Mouse (Mus musculus) limb, embryonic 12.5 days (tissue): ENCODE measurements around the gene Preb. TPM values are rescaled to one million over a fixed set of nuclear protein-coding genes. Genes with fewer than 3 reads are reported as not detected.

Experiments
- ATAC-seq: fragments of 200-750 bp; cut with Nextera tagmentation; 2 replicates; pipeline ENCODE4 v1.8.0; 2017; ENCODE audit warnings: low read depth, moderate TSS enrichment; ENCODE audit not compliant: insufficient number of reproducible peaks, insufficient read depth, low FRiP score, low TSS enrichment
- H3K27ac ChIP-seq: fragments of 300-500 bp; sonication (generic); 2 replicates; pipeline ENCODE4 v1.5.1; 2016; ENCODE audit warnings: mild to moderate bottlenecking, moderate library complexity
- H3K27me3 ChIP-seq: fragments of 300-500 bp; sonication (generic); 2 replicates; pipeline ENCODE4 v1.6.1; 2016; ENCODE audit warnings: mild to moderate bottlenecking, moderate library complexity
- H3K36me3 ChIP-seq: fragments of 300-500 bp; sonication (generic); 2 replicates; pipeline ENCODE4 v1.6.1; 2016; ENCODE audit warnings: mild to moderate bottlenecking, moderate library complexity
- H3K4me1 ChIP-seq: fragments of 300-500 bp; sonication (generic); replicated peaks from 2 replicates; pipeline ENCODE4 v1.6.1; 2016
- H3K4me2 ChIP-seq: fragments of 300-500 bp; sonication (generic); 2 replicates; pipeline ENCODE4 v1.6.1; 2016; ENCODE audit warnings: mild to moderate bottlenecking, moderate library complexity
- H3K4me3 ChIP-seq: fragments of 300-500 bp; sonication (generic); replicated peaks from 2 replicates; pipeline ENCODE4 v1.5.1; 2016; ENCODE audit warnings: mild to moderate bottlenecking
- H3K9ac ChIP-seq: fragments of 300-500 bp; sonication (generic); replicated peaks from 2 replicates; pipeline ENCODE4 v1.6.1; 2016; ENCODE audit warnings: mild to moderate bottlenecking, moderate library complexity
- H3K9me3 ChIP-seq: fragments of 300-500 bp; sonication (generic); 2 replicates; pipeline ENCODE4 v1.6.1; 2016; ENCODE audit warnings: mild to moderate bottlenecking, moderate library complexity
- WGBS: fragments of 180-500 bp; shearing (Covaris S2); methylation state at CpG from one replicate; pipeline ENCODE4 v1.1.7; 2016; 5-methylcytosine and 5-hydroxymethylcytosine counted together
- polyA plus RNA-seq: library from polyadenylated mRNA; unstranded; fragments of >200 nt; fragmentation: Nextera tagmentation; extraction: Ambion mirVana; gene quantifications from 2 replicates; pipeline ENCODE4 v1.2.1, GENCODE M21; 2016

The Preb gene
- polyA plus RNA-seq, 1 experiment from 2014 or later: 132 TPM

DNA sequence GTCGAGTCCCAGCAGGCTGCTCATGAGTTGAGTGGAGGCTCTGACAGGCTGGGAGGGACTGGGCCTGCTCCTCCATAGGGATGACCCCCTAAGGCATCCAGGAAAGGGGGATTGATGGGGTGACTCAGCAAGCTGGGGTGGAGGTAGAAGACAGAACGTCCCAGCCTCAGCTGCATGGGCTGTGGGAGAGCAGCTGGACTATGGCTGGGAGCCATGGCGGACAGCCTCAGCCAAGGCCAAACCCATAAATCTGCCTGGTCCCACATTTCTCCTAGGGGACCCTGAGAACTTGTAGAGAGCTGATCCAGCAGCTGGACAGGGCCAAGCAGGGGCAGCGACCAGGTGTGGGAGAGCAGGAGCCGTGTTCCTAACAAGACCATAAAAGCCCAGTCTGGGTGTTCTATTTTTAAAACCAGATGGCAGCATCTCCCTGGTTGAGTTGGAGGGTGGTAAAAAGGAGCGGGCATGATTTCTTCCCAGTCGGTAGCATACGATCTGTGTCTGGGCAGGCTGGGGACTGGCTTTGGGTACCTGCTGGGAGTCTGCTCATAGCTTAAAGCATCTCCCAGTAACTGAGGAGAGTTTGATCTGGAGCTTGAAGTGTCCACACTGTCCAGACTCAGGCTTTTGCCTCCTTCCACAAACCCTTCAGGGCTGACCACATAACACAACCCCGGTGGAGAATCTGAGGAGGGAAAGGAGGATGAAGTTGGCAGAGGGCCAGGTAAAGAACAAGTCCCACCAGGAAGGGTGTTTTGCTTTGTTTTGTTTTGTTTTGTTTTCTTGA, 14.9 kb upstream of the Preb start:
- 34% methylated on average over 9 of the region's 9 CpGs for WGBS
- Histone ChIP-seq H3K9ac (no peak overlapping the region), H3K4me2 (no peak overlapping the region), H3K36me3 (no peaks in the 10 kb centered on the region), H3K4me1 (peaks cover 13% of the 10 kb centered on the region), H3K27me3 (peaks cover 2% of the 10 kb centered on the region; the same call in 1 of the 2 replicates), H3K27ac (peak overlapping the region; percentile 59), H3K4me3 (no peak overlapping the region), H3K9me3 (no peaks in the 10 kb centered on the region)
- peak; percentile 15; the same call in 1 of the 2 replicates for ATAC-seq

DNA sequence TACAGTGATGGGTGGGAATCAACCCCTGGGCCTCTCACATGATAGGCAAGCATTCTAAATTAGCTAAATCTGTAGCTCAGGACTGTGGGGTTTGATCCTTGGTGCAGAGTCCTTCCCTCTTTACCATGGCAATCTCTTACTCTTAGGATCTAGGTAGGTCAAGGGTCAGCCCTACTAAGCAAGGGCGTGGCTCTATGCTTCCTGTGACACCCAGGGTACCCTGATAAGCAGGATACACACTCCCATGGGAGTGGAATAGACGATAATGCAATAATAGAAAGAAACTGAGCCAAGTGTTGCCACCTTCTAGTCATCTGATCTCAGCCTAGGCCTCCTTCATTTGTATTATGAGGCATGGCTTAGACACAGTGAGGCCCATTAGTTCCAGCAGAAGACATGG, 9.3 kb upstream of the Preb start:
- no peak overlapping the region for H3K4me2 ChIP-seq
- H3K9me3 ChIP-seq: no peaks in the 10 kb centered on the region
- H3K27ac ChIP-seq: no peak overlapping the region
- no peaks in the 10 kb centered on the region for H3K36me3 ChIP-seq
- H3K27me3 ChIP-seq: peaks cover 2% of the 10 kb centered on the region; the same call in 1 of the 2 replicates
- ATAC-seq: no peak
- 85% methylated on average over 2 of the region's 2 CpGs for WGBS
- H3K9ac ChIP-seq: no peak overlapping the region
- H3K4me3 ChIP-seq: no peak overlapping the region
- 0 out of 2 replicates have a peak, but pooled peaks cover 3% of the 10 kb centered on the region for H3K4me1 ChIP-seq

DNA sequence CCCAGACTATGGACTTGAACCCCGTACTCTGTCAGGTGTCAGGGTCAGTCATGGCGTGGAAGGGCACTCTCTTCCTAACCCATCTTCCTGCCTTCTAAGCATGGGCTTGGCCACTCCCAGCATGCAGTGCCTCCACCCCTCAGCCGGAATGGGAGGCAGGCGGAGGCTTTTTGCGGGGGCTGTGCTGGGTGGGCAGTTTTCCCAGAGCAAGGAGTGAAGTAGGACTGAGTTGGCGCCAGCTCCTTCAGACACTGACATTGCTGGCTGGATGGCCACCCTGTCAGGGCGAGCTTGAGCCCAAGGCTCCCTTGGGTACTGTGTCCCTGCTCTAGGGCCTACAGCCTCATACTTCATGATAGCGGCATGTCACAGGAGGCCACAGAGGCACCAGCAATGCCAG, 8.3 kb upstream of the Preb start, which contains the start of gene Tcf23:
Gene Tcf23, plus strand, starts transcription at position 247 of the 400 bp plus-strand sequence.
- Histone ChIP-seq H3K27me3 (peaks cover 2% of the 10 kb centered on the region; the same call in 1 of the 2 replicates), H3K36me3 (no peaks in the 10 kb centered on the region), H3K4me1 (no peaks in the 10 kb centered on the region), H3K9me3 (no peaks in the 10 kb centered on the region), H3K4me3 (no peak within 1 kb of the TSS), H3K4me2 (no peak within 1 kb of the TSS), H3K27ac (no peak within 1 kb of the TSS), H3K9ac (no peak within 1 kb of the TSS)
- ATAC-seq: no peak
- WGBS: 69% methylated on average over 8 of the region's 8 CpGs

DNA sequence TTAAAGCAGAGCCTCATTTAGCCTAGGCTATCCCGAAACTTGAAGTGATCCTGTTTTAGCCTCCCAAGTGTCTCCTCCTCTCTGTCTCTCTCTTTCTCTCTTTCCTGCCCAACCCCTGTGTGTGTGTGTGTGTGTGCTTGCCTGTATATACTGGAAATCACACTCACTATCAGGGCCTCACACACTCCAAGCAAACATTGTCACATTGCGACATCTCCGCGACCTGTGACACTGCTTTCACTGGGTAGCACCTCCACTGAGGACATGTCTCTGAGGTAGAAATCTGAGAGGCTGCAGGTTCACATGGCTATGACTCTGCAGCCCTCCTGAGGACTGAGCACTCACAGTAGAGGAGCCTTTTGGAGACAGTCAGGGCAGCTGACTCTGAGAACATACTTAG, 6.0 kb upstream of the Preb start:
- no peak for ATAC-seq
- Histone ChIP-seq H3K4me2 (no peak overlapping the region), H3K9ac (no peak overlapping the region), H3K27ac (no peak overlapping the region), H3K4me1 (no peaks in the 10 kb centered on the region), H3K9me3 (no peaks in the 10 kb centered on the region), H3K36me3 (no peaks in the 10 kb centered on the region), H3K27me3 (peaks cover 2% of the 10 kb centered on the region; the same call in 1 of the 2 replicates), H3K4me3 (no peak overlapping the region)
- 84% methylated on average over 4 of the region's 4 CpGs for WGBS

DNA sequence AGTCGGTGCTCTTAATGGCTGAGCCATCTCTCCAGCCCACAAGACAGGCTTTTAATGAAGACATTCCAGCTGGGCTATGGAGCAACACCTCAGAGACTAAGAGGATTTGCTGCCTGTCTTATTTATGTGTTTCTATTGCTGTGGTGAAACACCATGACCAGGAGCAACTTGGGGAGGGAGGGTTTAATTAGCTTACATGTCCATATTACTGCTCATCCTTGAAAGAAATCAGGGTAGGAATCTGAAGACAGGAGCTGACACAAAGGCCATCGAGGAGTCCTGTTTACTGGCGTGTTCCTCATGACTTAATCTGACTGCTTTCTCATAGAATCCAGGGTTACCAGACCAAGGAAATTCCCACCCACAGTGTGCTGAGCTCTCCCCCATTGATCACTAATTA, 3.8 kb upstream of the Preb start:
- 81% methylated on average over 3 of the region's 3 CpGs for WGBS
- no peak overlapping the region for H3K27ac ChIP-seq
- H3K36me3 ChIP-seq: no peaks in the 10 kb centered on the region; the same call in 1 of the 2 replicates
- H3K4me3 ChIP-seq: no peak overlapping the region
- H3K4me2 ChIP-seq: no peak overlapping the region
- H3K9ac ChIP-seq: no peak overlapping the region
- peaks cover 6% of the 10 kb centered on the region for H3K4me1 ChIP-seq
- no peaks in the 10 kb centered on the region for H3K27me3 ChIP-seq
- no peaks in the 10 kb centered on the region for H3K9me3 ChIP-seq
- no peak for ATAC-seq

DNA sequence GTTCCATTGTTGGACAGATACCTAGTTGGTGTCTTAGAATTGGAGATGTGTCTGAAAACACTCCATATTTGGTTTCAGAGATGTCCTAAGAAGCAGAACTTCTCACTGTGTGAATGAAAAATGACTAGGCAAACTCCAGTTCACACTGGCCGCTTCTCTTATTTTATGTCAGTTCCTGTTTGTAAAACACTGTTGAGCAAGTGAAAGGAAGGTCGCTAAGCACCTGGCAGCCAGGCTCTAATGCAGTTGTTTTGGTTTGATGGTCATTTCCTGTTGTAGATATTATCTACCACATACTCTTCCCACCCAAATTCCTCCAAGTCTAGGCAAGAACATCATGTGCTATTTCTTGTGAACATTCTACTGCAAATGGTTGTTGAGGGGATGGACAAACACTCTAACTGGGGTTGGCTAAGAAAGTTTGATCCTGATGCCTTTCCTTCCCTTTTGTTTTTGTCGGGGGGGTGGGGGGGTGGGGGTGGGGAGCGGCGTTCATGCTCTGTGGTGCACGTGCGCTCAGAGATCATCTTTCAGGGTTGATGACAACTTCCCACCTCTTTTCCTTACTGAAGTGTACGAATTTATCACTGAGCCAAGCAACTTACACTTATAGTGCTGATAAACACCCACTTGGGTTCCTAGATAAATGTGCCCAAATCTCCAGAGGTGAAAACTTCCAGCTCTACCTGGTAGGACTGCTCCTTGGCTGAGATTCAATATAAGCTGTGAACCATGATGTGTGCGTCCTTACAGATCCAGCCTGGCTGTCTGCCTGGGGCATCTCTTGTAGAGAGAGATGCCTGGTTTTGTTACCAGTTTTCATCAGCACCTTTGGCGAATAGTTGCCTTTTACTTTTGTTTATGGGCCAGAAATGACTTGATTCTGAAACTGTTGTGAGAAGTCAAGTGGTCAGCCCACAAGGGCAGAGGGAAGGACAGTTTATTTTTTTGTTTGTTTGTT, 1.7 kb upstream of the Preb start:
- Histone ChIP-seq H3K9me3 (no peaks in the 10 kb centered on the region), H3K27ac (no peak overlapping the region), H3K4me3 (no peak overlapping the region), H3K36me3 (peaks cover 18% of the 10 kb centered on the region), H3K9ac (no peak overlapping the region), H3K27me3 (no peaks in the 10 kb centered on the region), H3K4me2 (no peak overlapping the region), H3K4me1 (peaks cover 23% of the 10 kb centered on the region)
- 76% methylated on average over 10 of the region's 10 CpGs for WGBS
- no peak for ATAC-seq

DNA sequence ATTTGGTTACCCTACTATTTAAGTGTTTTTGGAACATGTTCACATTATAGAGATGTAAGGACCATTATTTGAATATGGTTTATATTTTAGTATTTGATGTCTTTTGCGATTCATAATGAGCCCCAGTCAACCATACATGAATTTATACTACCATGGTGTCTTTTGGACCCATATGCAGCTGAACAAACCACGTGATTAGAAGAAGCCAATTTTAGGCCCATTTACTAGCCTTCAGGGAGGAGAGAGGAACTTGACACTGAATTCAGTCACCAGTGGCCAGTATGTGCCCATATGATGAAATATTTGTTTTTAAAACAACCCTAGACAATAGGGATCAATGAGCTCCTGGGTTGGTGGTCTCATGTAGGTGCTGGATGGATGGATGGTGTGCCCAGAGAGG, 653 bp upstream of the Preb start:
- no peak overlapping the region for H3K27ac ChIP-seq
- WGBS: 85% methylated on average over 2 of the region's 2 CpGs
- ATAC-seq: no peak
- H3K9me3 ChIP-seq: no peaks in the 10 kb centered on the region
- H3K4me2 ChIP-seq: peak overlapping the region; percentile 80
- no peaks in the 10 kb centered on the region for H3K27me3 ChIP-seq
- H3K9ac ChIP-seq: no peak overlapping the region
- peak overlapping the region; percentile 82 for H3K4me3 ChIP-seq
- peaks cover 23% of the 10 kb centered on the region for H3K4me1 ChIP-seq
- H3K36me3 ChIP-seq: peaks cover 22% of the 10 kb centered on the region

DNA sequence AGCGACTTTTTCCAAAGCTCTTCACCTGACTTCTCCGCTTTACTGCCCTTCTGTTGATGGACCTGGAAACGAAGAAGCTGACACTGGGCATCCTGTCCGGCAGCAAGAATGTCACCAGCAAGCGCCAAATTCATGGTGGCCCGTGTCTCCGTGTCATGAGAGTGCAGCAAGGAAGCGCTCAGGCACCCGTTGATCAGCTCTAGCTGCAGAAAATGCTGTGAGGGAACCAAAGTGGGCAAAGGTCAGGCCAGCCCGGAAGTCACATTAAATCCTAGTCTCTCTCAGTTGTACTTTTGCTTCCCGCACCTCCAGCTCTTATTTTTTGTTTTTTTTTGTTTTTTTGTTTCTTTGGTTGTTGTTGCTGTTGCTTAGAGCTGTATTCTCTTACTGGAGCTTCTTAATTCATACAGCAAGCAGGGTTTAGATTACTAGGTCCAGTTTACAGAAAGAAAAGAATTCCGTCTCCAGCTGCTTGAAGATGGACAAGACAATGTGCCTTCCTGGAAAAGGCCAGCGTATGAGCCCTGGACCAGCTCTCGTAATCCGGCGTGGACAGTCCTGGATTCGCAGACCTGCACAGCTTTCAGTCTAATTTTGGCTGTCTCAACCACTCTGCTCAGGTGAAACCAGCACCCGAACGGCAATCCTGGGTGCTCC, 835 bp downstream of the Preb start:
- H3K4me1 ChIP-seq: peaks cover 23% of the 10 kb centered on the region
- H3K4me2 ChIP-seq: peak overlapping the region; percentile 80
- no peaks in the 10 kb centered on the region for H3K27me3 ChIP-seq
- H3K27ac ChIP-seq: peak overlapping the region; percentile 91
- peak overlapping the region; percentile 82 for H3K4me3 ChIP-seq
- H3K36me3 ChIP-seq: peaks cover 37% of the 10 kb centered on the region
- ATAC-seq: no peak
- WGBS: 38% methylated on average over 19 of the region's 19 CpGs
- no peaks in the 10 kb centered on the region for H3K9me3 ChIP-seq
- H3K9ac ChIP-seq: peak overlapping the region; percentile 83

DNA sequence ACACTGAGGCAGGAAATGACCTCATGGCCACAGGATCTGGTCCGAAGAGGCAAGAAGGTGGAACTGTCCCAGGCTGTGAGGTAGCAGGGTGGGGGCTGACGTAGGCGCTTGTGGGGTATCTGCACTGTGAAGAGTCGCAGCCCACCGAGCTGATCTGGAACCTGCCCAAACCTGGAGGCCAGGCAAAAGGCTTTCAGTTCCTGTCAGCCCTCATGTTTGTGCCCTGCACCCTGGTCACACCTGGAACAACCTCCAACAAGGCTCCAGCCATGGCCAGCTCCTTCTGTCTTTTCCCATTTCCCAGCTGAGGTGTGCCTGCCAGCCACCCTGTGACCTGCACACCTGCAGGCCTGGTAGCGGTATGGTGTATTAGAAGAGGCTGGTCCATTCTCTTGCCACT, 2.3 kb downstream of the Preb start:
- ATAC-seq: no peak
- Histone ChIP-seq H3K36me3 (peaks cover 51% of the 10 kb centered on the region), H3K4me1 (peaks cover 23% of the 10 kb centered on the region), H3K27ac (no peak overlapping the region), H3K9me3 (no peaks in the 10 kb centered on the region), H3K4me2 (no peak overlapping the region), H3K27me3 (no peaks in the 10 kb centered on the region), H3K4me3 (no peak overlapping the region), H3K9ac (no peak overlapping the region; the same call in 1 of the 2 replicates)
- WGBS: 91% methylated on average over 6 of the region's 6 CpGs

DNA sequence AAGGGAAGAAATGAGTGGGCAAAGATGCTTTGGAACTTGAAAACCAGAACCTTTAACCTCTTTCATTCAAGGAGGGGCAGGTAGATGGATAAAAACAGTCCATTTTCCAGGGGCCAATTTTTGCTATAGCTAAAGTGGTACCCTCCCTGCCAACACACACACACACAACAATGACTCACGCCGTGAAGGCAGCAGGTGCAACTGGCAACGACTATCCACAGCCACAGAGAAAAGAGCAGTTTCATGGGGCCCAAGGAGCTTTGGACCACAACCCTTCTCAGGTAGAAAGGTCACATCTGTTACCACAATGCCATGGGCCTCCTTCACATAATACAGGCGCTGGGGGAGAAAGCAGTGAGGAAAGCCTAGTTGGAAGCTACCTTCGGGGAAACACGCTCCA, 4.4 kb downstream of the Preb start:
- H3K4me3 ChIP-seq: no peak overlapping the region
- H3K9me3 ChIP-seq: no peaks in the 10 kb centered on the region
- peaks cover 67% of the 10 kb centered on the region for H3K36me3 ChIP-seq
- no peak for ATAC-seq
- WGBS: 93% methylated on average over 6 of the region's 6 CpGs
- H3K4me1 ChIP-seq: peaks cover 23% of the 10 kb centered on the region
- no peak overlapping the region for H3K27ac ChIP-seq
- no peak overlapping the region for H3K9ac ChIP-seq
- H3K27me3 ChIP-seq: no peaks in the 10 kb centered on the region
- no peak overlapping the region for H3K4me2 ChIP-seq

DNA sequence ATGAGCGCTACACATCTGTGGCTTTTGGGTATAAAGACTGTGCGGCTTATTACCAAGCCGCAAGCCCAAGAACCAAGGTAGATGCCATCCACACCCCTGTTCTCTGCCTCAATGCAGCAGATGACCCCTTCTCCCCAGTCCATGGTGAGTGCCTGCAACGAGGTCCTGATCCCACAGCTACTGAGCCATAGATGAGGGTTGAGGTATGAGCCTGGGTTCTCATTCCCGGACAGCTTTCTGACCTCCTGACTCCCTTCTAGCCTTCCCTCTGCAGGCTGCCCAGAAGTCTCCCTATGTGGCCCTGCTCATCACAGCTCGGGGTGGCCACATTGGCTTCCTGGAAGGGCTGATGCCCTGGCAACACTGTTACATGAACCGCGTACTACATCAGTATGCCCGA, 5.6 kb downstream of the Preb start:
- Histone ChIP-seq H3K4me2 (no peak overlapping the region), H3K9me3 (no peaks in the 10 kb centered on the region), H3K4me1 (peaks cover 28% of the 10 kb centered on the region), H3K4me3 (no peak overlapping the region), H3K9ac (no peak overlapping the region), H3K27me3 (no peaks in the 10 kb centered on the region), H3K27ac (no peak overlapping the region), H3K36me3 (peaks cover 67% of the 10 kb centered on the region)
- no peak for ATAC-seq
- 96% methylated on average over 9 of the region's 9 CpGs for WGBS
